Mouse (Mus musculus): ENCODE results near the gene Tulp2. TPM values are rescaled to one million over a fixed set of nuclear protein-coding genes. Genes with fewer than 3 reads are reported as not detected.

Tulp2 gene
- polyA plus RNA-seq, 1 experiment from 2014 or later: 0.15 TPM

DNA sequence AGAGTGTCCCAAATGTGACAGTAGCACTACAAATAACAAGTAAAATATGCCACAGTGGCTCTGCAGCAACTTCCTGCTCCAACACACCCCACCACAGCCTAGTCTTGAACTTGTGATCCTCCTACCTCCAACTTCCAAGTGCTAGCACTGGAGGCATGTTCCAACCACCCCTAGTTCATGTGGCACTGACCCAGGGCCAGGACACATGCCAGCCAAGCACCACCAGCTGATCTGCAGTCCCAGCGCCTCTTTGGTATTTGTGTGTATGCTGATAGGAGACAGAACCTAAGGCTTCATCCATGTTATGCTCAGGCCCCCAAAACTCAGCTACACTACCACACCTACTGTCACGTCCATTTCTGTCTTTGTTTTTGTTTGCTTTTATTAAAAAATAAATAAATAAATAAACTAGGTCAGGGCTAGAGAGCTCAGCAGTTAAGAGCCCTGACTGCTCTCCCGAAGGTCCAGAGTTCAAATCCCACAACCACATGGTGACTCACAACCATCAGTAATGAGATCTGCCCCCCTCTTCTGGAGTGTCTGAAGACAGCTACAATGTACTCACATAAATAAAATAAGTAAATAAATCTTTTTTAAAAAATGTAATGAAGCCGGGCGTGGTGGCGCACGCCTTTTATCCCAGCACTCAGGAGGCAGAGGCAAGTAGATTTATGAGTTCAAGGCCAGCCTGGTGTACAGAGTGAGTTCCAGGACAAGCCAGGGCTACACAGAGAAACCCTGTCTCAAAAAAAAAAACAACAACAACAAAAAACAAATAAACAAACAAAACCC, 17.5 kb upstream of the Tulp2 start:
- 98% methylated on average over 7 of the region's 7 CpGs for whole genome bisulfite sequencing
- ATAC-seq (ENCODE audit: low FRiP score) (no peak), DNase-seq (ENCODE audit: low spot score, missing footprints) (no peak)
- no peak overlapping the region for H3K9ac ChIP-seq (ENCODE audit: low read length)
- H3K9me3 ChIP-seq (ENCODE audit: control insufficient read depth, low read length): no peaks in the 10 kb centered on the region
- H3K36me3 ChIP-seq (ENCODE audit: control insufficient read depth, insufficient read depth, low read length): peaks cover 7% of the 10 kb centered on the region; the same call in 1 of the 2 replicates
- H3K27me3 ChIP-seq (ENCODE audit: control insufficient read depth, insufficient read depth, low read length): no peaks in the 10 kb centered on the region
- H3K4me3 ChIP-seq (ENCODE audit: low read depth, low read length): no peak overlapping the region
- no peak overlapping the region for H3K4me2 ChIP-seq
- H3K27ac ChIP-seq (ENCODE audit: low read depth, low read length): no peak overlapping the region
- H3K4me1 ChIP-seq (ENCODE audit: control insufficient read depth, insufficient read depth, low read length): peaks cover 19% of the 10 kb centered on the region

DNA sequence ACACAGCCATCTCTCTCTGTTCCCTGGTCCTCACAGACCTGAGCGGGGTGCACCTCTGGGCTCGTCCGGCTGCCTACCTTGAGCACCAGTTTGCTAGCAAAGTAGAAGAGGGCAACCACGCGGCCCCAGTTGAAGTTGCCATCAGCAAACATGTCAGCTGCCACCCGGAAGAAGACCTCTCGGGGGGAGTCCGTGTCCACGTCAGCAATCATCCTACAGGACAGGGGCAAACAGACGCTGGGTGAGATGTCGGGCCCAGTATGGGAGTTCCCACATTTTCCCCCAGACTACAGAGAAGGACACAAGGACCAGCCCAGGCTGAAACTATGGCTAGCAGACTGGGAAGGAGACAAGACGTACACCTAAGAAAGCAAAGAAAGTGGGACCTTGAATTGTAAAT, 16.6 kb upstream of the Tulp2 start:
- Histone ChIP-seq H3K27ac (ENCODE audit: low read depth, low read length) (no peak overlapping the region), H3K36me3 (ENCODE audit: control insufficient read depth, insufficient read depth, low read length) (peaks cover 7% of the 10 kb centered on the region; the same call in 1 of the 2 replicates), H3K9ac (ENCODE audit: low read length) (no peak overlapping the region), H3K9me3 (ENCODE audit: control insufficient read depth, low read length) (no peaks in the 10 kb centered on the region), H3K4me3 (ENCODE audit: low read depth, low read length) (no peak overlapping the region), H3K4me1 (ENCODE audit: control insufficient read depth, insufficient read depth, low read length) (peaks cover 19% of the 10 kb centered on the region), H3K4me2 (no peak overlapping the region), H3K27me3 (ENCODE audit: control insufficient read depth, insufficient read depth, low read length) (no peaks in the 10 kb centered on the region)
- DNase-seq (ENCODE audit: low spot score, missing footprints) (no peak), ATAC-seq (ENCODE audit: low FRiP score) (no peak)
- WGBS: 96% methylated on average over 12 of the region's 12 CpGs

DNA sequence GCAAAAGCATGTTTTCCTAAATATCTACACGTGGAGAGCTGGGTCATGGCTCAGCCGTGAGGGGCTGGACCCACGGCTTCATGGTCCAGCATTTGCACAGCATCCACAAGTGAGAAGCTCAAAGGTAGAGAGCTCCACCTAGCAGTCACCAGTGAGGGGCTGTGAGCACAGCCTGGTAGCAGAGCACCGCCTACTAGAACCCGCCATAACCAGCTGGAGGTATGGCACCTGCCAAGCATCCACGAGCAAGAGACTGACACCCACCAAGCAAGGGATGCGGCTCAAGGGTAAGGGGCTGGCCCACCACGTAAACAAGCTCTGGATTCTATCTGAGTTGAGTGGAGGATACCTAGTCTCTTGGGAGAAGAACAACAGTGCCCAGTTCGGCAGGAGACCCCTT, 16.1 kb upstream of the Tulp2 start:
- 85% methylated on average over 9 of the region's 9 CpGs for WGBS
- no peak for ATAC-seq (ENCODE audit: low FRiP score)
- Histone ChIP-seq H3K27me3 (ENCODE audit: control insufficient read depth, insufficient read depth, low read length) (no peaks in the 10 kb centered on the region), H3K27ac (ENCODE audit: low read depth, low read length) (no peak overlapping the region), H3K4me1 (ENCODE audit: control insufficient read depth, insufficient read depth, low read length) (peaks cover 14% of the 10 kb centered on the region), H3K4me2 (peak overlapping the region; percentile 95), H3K4me3 (ENCODE audit: low read depth, low read length) (peak overlapping the region; percentile 87), H3K36me3 (ENCODE audit: control insufficient read depth, insufficient read depth, low read length) (peaks cover 7% of the 10 kb centered on the region; the same call in 1 of the 2 replicates), H3K9ac (ENCODE audit: low read length) (peak overlapping the region; percentile 88), H3K9me3 (ENCODE audit: control insufficient read depth, low read length) (no peaks in the 10 kb centered on the region)
- no peak for DNase-seq (ENCODE audit: low spot score, missing footprints)

DNA sequence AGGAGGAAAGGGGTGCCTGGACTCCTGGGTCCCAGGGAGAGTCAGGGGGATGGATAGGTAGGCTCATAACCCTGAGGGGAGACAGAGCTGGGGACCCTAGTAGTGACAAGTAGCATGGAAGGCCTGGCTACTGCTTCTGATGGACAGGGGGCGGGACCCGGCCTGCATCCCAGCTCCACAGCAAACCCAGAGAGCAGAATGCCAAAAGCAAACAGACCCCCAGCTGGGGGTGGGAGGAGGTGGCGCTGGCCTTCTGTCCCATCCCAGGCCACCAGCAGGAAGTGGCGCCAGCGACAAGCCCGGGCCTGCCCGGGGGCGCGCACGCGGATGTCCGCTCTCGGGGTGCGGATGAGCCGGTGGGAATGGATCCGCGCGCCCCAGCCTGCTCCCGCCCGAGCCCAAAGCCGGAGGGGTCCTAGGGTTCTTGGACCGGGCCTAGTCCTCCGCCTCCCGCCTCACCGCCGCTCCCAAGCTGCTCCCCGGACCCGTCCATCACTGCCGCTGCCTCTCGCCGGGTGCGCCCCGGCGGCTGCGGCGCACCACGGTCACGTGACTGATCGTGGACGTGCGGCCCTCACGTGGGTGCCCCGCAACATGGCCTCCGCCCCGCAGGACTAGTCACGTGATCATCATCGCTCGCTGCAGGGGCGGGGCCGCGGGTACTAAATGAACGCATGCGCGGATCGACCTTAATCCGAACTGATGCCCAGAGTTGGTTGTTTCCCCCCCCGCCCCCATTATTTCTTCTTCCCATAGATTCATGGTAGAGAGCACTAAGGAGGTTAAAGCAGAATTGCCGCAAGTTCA, 15.2 kb upstream of the Tulp2 start, which contains the start of gene Bax:
Gene Bax, minus strand, starts transcription at position 616 of the 807 bp plus-strand sequence.
- ATAC-seq (ENCODE audit: low FRiP score) (peak; percentile 86), DNase-seq (ENCODE audit: low spot score, missing footprints) (peak; percentile 99)
- Histone ChIP-seq H3K4me3 (ENCODE audit: low read depth, low read length) (peak within 1 kb of the TSS; percentile 87), H3K27ac (ENCODE audit: low read depth, low read length) (peak within 1 kb of the TSS; percentile 14; the same call in 1 of the 2 replicates), H3K9ac (ENCODE audit: low read length) (peak within 1 kb of the TSS; percentile 88), H3K27me3 (ENCODE audit: control insufficient read depth, insufficient read depth, low read length) (no peaks in the 10 kb centered on the region), H3K4me2 (peak within 1 kb of the TSS; percentile 95), H3K4me1 (ENCODE audit: control insufficient read depth, insufficient read depth, low read length) (peaks cover 12% of the 10 kb centered on the region), H3K9me3 (ENCODE audit: control insufficient read depth, low read length) (no peaks in the 10 kb centered on the region), H3K36me3 (ENCODE audit: control insufficient read depth, insufficient read depth, low read length) (peaks cover 7% of the 10 kb centered on the region; the same call in 1 of the 2 replicates)
- WGBS: under 1% methylated on average over 57 of the region's 58 CpGs

DNA sequence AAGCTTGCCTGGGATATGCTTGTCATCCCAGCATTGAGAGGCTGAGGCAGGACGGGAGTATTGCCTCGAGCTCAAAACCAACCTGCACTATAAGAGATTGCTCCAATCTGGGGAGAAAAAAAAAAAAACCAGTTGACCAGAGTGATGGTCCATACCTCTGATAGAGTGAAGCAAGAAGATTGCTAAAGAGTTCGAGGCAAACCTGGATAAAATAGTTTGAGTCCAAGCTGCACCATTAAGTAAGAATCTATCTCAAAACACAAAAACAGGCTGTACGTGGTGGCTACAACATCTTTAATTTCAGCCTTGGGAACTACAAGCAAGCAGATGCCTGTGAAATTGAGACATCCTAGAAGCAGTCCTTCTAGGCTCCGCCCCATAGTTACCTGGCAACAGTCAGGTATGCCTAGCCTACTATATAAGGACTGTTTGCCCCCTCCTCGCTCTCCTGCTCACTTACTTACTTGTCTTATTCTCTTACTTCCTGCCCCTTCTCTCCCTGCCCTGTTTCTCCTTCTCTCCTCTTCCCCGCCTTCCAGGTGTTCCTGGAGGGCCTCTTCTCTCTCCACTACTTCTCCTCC, 14.5 kb upstream of the Tulp2 start:
- Histone ChIP-seq H3K9me3 (ENCODE audit: control insufficient read depth, low read length) (no peaks in the 10 kb centered on the region), H3K4me1 (ENCODE audit: control insufficient read depth, insufficient read depth, low read length) (peaks cover 12% of the 10 kb centered on the region), H3K27ac (ENCODE audit: low read depth, low read length) (no peak overlapping the region), H3K4me2 (peak overlapping the region; percentile 95), H3K36me3 (ENCODE audit: control insufficient read depth, insufficient read depth, low read length) (peaks cover 6% of the 10 kb centered on the region; the same call in 1 of the 2 replicates), H3K4me3 (ENCODE audit: low read depth, low read length) (peak overlapping the region; percentile 87), H3K9ac (ENCODE audit: low read length) (peak overlapping the region; percentile 88; the same call in 1 of the 2 replicates), H3K27me3 (ENCODE audit: control insufficient read depth, insufficient read depth, low read length) (no peaks in the 10 kb centered on the region)
- WGBS: 33% methylated on average over 7 of the region's 7 CpGs
- no peak for DNase-seq (ENCODE audit: low spot score, missing footprints)
- no peak for ATAC-seq (ENCODE audit: low FRiP score)

DNA sequence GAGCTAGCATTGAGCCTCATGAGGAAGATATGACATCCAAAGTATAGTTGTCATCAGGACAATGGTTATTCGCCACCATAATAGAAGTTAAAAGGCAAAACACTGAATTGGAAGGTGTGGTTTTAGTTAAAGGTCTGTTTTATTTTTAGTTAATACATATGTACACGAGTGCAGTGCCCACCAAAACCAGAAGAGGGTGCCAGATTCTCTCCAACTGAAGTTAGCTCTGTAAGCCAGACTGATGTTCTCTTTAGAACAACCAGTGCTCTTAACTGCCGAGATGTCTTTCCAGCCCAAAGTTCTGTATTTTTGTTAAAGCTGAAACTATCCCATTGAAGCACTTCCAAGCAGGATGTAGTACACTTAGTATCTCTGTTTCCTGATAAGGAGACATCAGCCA, 10.8 kb upstream of the Tulp2 start:
- Histone ChIP-seq H3K27ac (ENCODE audit: low read depth, low read length) (no peak overlapping the region), H3K4me2 (no peak overlapping the region), H3K9ac (ENCODE audit: low read length) (no peak overlapping the region), H3K36me3 (ENCODE audit: control insufficient read depth, insufficient read depth, low read length) (no peaks in the 10 kb centered on the region), H3K4me1 (ENCODE audit: control insufficient read depth, insufficient read depth, low read length) (peaks cover 5% of the 10 kb centered on the region), H3K4me3 (ENCODE audit: low read depth, low read length) (no peak overlapping the region), H3K27me3 (ENCODE audit: control insufficient read depth, insufficient read depth, low read length) (no peaks in the 10 kb centered on the region), H3K9me3 (ENCODE audit: control insufficient read depth, low read length) (no peaks in the 10 kb centered on the region)
- DNase-seq (ENCODE audit: low spot score, missing footprints) (peak; percentile 98), ATAC-seq (ENCODE audit: low FRiP score) (no peak)
- 16% methylated on average over 3 of the region's 3 CpGs for WGBS

DNA sequence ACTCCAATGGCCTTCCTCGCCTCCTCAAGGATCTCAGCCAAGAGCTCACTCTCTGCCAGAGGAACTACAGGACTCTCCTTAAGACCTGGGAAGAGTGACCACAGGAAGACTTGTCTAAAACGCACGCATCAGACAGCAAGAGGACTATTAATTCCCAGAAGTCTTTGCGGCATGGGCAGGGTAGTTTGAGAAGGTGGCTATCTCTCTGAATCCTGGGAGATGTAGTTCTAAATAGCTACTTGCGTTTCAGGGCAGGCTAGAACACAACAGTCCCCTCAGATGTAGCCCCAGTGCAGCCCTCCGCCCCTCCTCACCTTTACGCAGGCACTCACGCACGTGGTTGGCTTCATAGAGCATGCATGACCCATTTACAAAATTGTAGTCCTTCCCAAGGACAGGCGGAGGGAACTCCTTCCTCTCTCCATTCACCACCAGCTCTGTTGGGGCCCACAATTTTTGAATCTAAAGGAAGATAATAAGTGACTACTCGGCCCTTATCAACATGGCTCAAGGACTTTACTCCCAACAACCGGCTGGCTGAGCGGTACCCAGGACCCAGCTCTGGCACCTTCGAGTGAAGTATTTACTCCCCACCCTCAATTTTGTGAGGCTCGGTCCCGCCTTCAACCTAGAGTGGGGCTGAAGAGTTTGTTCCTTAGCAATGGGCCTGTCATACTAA, 6.2 kb upstream of the Tulp2 start:
- H3K27me3 ChIP-seq (ENCODE audit: control insufficient read depth, insufficient read depth, low read length): no peaks in the 10 kb centered on the region
- no peak overlapping the region for H3K4me3 ChIP-seq (ENCODE audit: low read depth, low read length)
- H3K36me3 ChIP-seq (ENCODE audit: control insufficient read depth, insufficient read depth, low read length): no peaks in the 10 kb centered on the region
- no peak overlapping the region for H3K9ac ChIP-seq (ENCODE audit: low read length)
- no peak for ATAC-seq (ENCODE audit: low FRiP score)
- H3K4me1 ChIP-seq (ENCODE audit: control insufficient read depth, insufficient read depth, low read length): no peaks in the 10 kb centered on the region
- H3K27ac ChIP-seq (ENCODE audit: low read depth, low read length): no peak overlapping the region
- peak; percentile 71 for DNase-seq (ENCODE audit: low spot score, missing footprints)
- no peaks in the 10 kb centered on the region for H3K9me3 ChIP-seq (ENCODE audit: control insufficient read depth, low read length)
- H3K4me2 ChIP-seq: no peak overlapping the region
- WGBS: 76% methylated on average over 16 of the region's 16 CpGs

DNA sequence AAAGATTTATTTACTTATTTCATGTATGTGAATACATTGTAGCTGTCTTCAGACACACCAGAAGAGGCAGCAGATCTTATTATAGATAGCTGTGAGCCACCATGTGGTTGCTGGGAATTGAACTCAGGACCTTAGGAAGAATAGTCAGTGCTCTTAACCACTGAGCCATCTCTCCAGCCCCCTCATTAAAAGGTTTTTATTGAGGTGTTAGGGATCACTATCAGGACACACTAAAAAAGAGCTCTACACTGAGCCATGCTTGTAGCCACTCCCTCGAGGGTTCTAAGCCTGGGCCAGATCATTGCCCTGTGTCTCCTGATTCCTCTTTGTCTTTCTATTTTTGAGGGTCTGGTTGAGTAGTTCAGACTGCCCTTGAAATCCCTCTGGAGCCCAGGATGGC, 5.2 kb upstream of the Tulp2 start:
- Histone ChIP-seq H3K9me3 (ENCODE audit: control insufficient read depth, low read length) (no peaks in the 10 kb centered on the region), H3K27me3 (ENCODE audit: control insufficient read depth, insufficient read depth, low read length) (no peaks in the 10 kb centered on the region), H3K27ac (ENCODE audit: low read depth, low read length) (no peak overlapping the region), H3K36me3 (ENCODE audit: control insufficient read depth, insufficient read depth, low read length) (no peaks in the 10 kb centered on the region), H3K9ac (ENCODE audit: low read length) (no peak overlapping the region), H3K4me1 (ENCODE audit: control insufficient read depth, insufficient read depth, low read length) (no peaks in the 10 kb centered on the region), H3K4me2 (no peak overlapping the region), H3K4me3 (ENCODE audit: low read depth, low read length) (no peak overlapping the region)
- DNase-seq (ENCODE audit: low spot score, missing footprints): peak; percentile 71
- 37% methylated on average over 1 of the region's 1 CpGs for WGBS
- no peak for ATAC-seq (ENCODE audit: low FRiP score)
